Mouse (Mus musculus) frontal cortex, postnatal 10 days (tissue): Measurements from ENCODE around the gene Pip4k2c.
"Not testable (repeated sequence)": the region's sequence is repeated elsewhere in the genome, so short reads cannot be mapped to it uniquely, and the experiment has no call there.

Experiments
- DNase-seq, 2 experiments: peaks; one replicate each; pipeline ENCODE4 v3.0.0; 2022; ENCODE audit warnings: low spot score in 2 of 2, mixed read lengths in 1 of 2

The Pip4k2c gene

DNA sequence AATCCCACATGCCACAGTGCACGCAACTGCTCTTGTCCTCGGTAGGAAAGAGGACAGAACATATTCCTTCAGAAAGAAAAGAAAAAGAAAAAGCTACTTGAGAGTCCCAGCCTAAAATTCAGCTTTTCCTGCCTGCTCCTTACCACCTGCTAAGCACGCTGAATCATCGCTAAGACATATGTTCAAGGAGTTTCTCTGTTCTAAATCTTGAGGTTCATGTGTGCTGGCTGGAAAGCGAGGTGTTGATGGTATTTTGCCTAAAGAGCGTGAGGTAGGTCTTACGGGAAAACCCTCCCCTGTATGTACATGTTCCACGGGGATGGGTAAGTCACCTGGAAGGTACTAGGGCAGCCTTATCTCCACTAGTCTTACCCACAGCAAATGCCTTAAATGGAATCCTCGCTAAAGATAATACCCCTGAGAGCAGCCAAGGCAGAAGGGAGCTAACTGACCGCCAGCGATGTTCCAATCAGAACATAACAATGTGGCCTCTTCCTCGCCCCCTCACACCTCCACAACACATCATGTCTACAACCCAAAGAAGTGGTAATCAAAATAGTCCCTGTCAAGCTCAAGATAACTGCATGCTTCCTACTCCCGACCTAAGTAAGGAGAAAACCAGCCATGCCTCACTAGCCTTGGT lies 1.3 kb downstream of the Pip4k2c start:
- DNase-seq, result no peak

DNA sequence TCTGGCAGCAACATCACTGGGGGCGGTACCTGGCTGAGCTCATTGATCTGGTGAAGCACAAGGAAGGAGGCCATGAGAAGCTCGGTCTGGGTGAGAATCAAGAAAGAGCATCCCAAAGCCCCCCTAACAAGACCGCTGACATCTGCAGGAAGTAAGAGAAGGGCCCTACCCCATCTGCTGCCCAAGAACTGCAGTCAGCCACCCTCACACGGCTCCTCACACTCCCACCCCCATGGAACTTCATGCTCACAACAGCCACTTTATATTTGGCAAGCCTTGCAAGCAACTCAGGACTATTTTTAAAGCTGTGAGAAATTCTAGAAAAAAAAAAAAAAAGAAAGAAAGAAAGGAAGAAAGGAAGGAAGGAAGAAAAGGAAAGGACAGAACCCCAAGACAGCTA lies 2.5 kb downstream of the Pip4k2c start:
- DNase-seq, result no peak

DNA sequence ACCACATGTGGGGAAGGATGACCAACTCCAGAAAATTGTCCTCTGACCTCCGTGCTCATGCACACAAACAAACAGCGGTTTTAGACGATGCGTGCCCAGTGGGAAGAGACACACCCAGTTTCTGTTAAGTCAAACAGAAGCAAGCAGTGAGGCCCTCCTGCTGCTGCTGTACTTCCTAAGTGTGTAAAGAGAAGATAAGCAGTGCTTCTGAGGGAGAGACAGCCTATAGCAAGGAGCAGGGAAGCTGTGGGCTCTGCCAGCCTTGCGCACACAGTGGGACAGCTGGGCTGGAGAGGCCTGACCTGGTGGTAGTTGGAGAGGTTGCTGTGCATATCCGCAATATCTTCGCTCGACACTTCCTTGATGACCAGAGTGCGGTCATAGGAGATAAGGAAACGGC lies 6.0 kb downstream of the Pip4k2c start:
- no peak for DNase-seq

DNA sequence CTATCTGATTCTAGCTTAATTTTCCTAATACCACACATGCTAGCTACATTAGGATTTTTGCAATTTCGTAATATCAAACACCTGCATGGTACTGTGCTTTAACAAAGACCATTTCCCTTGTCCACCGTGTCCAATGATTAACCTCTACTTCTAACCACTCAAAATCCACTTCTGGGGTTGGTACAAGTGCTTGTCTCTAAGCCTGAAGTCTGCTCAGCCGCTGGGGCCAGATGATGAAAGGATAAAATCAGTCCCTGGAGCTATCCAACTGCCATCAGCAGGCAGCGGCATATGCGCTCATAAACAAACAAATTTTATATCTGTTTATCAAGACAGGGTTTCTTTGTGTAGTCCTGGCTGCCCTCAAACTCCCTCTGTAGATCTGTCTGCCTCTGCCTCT lies 6.8 kb downstream of the Pip4k2c start:
- DNase-seq, result no peak

GRCm38 (mm10) chr10:127203106-127203505 lies 8.3 kb downstream of the Pip4k2c start:
- DNase-seq, result no peak

DNA sequence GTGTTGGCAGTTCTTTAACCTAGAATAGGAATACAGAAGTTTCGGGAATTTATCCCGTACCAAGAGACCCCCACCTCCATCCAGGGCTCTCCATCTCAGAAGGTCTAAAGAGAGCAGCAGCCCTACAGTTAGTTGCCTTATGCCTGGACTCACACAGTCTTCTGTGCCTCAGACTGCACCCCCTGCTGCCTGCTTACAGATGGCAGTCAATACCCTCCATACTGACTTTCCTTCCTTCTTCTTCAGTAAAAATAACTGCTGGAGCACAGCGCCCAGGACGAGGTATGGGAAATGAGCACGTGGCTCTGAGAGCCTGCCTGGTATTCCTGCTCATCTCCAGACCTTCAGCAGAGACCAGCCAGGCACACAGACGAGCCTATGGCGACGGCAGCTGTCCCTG lies 11.1 kb downstream of the Pip4k2c start:
- DNase-seq, result no peak

DNA sequence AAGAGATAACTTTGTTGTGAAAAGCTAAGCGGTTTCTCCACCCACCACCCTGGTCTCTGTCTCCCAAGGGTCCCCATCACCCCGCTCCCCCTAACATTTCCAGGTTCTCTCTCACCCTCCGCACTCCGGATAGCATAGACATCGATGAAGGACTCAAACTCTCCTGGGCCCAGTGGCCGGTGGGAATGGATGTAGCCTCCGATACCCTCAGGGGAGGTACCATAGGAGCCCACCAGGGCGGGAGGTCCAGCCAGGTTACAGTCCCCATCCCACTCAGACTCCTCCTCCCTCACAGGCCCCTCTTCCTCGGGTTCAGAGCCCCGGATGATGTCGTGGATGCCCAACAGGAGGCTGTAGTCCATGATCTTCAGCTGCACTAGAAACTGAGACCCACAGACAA lies 11.9 kb downstream of the Pip4k2c start:
- DNase-seq, result no peak

DNA sequence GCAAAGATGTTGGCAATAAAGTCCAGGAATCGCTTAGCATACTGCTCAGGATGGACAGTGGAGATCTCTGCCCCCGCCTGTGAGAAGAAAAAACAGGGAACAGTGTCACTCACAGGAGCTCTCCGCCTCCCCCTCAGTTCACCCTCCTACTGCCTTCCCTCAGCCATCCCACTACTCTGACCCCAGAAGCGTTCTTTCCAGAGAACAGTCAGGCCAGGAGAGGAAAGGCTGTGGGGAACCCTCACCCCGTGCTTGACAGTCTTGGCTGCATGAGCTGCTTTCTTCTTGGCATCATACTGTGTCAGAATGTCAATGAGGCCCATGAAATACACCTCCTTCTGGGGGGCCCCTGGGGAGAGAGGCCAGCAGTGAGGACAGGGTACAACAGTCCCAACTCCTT lies 12.3 kb downstream of the Pip4k2c start:
- DNase-seq, result no peak

DNA sequence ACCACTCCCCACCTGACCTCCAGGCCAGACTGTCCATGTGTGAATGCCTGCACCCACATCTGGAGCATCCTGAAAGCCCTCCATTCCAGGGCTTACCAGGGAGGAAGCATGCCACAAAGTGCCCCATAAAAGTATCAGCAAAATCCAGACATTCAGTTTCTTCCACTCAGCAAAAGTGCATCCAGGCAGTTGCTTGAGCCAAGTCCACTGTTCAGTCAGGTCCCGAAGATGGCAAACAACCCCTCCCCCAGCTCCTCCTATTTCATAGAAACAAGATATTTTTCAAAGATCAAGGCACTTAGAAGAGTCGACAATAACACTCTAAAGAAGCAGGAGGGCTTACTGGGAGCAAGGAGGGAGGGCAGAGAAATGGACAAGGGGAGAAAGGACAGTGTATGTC lies 12.9 kb downstream of the Pip4k2c start:
- DNase-seq, result no peak

GRCm38 (mm10) chr10:127197505-127198110 lies 13.8 kb downstream of the Pip4k2c start:
- DNase-seq, result no peak

DNA sequence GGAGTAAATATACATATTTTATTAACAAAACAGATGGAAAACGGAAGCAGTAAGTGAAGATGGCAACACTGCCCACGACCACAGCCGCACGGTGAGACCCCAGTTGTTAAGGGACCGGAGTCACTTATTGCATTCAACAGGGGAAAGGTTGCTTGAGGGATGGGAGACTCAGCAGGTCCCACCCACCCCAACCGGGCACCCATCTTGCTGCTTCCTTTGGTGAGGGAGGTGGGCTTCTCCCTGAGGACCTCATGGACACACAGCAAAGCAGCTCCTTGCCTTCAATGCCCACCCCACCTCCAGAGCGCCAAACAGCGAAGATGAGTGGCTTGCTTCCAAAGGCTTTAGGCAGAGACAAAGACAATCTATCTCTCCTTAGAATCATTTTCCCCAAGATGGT lies 14.3 kb downstream of the Pip4k2c start:
- DNase-seq, result no peak

GRCm38 (mm10) chr10:127196392-127196791 lies 15.0 kb downstream of the Pip4k2c start:
- peak; percentile 60 to 67 for DNase-seq

GRCm38 (mm10) chr10:127195328-127196129 lies 15.9 kb downstream of the Pip4k2c start, which contains the start of gene Dtx3:
TSS of gene Dtx3 (minus strand) at chr10:127195728.
- no peak for DNase-seq

- no peak for DNase-seq
Measured at GRCm38 (mm10) chr10:127194428-127195327, 16.7 kb downstream of the Pip4k2c start.

GRCm38 (mm10) chr10:127193011-127193410 lies 18.4 kb downstream of the Pip4k2c start:
- no peak for DNase-seq

DNA sequence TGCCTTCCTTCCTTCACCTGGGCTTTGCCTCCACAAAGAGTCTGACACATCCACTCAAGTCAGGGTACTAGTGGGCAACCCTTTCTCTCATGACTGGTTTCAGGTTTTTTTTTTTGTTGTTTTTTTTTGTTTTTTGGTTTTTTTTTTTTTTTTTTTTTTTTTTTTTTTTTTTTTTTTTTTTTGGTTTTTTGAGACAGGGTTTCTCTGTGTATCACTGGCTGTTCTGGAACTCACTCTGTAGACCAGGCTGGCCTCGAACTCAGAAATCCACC lies 19.4 kb downstream of the Pip4k2c start:
- DNase-seq, result not testable (repeated sequence)

DNA sequence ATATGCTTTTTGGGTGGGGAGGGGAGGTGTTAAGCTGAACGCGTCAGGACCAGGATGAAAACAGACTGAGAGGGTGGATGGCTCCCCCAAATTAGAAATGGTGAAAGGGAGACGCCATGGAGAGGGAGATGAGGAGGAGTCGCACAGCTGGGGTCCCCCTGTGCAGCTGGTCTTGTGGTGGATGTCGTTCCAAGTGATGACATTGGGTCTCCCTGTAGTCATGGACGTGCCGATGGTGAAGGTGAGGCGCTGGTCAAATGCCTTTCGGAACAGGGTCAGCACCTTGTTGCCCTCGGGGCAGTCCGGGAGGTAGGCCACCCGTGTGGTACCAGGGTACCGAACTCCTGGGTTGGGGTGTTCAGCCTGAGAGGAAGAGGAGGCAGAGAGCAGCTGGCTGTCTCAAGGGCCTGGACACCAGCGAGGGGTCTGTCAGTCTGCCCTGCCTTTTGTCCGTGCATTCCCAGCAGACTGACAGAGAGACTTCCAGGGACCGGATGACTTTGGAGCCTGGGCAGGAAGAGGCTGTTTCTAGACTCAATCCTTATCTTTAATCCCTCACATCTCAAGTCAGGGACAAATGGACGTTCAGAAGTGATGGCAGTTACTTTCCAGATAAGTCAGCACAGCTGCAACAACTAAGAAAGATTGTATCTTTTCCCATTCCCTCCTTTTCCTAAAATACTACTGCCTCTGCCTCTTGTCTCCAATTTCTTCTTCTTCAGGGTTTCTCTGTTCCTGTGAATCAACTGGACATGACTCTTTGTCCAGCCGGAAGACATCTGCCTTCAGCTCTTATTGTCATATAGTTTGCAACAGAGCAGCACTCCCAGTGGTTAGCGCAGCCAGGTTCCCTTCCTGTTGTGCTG lies 20.0 kb downstream of the Pip4k2c start:
- no peak for DNase-seq

DNA sequence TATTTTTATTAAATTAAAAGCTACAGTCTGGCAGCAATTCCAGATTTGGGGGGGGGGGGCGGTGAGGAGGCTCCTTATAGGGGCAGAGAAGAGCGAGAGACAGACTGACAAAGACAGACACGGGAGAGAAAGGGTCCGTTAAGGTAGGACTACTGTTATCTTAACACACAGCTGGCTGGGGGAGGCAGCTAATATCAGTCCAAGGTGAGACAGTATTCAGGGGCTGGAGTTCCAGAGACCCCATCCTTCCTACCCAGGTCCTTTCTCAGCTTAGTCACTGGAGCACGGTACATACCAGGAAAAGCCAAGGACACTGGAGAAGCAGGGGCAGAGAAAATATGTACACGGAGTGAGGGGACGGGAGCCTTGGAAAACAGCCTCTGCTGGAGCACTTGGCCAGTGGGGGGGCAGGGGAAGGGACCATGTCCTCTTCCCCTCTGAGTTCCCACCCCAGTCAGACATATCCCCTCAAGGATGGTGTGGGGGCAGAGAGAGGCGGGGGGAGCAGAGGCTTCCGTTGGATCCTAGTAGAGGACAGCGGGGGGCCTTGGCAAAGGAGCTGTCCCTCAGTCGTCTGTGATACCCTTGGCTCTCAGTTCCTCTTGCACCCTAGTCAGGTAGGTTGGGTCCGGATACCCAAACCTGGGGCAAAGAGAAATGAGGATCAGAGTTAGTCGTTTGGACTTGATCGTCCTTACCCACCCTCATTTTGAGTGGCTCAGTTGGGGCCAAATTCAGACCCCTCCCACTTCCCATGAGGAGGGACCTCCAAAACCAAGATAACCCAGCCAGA lies 20.8 kb downstream of the Pip4k2c start:
- DNase-seq, result no peak

DNA sequence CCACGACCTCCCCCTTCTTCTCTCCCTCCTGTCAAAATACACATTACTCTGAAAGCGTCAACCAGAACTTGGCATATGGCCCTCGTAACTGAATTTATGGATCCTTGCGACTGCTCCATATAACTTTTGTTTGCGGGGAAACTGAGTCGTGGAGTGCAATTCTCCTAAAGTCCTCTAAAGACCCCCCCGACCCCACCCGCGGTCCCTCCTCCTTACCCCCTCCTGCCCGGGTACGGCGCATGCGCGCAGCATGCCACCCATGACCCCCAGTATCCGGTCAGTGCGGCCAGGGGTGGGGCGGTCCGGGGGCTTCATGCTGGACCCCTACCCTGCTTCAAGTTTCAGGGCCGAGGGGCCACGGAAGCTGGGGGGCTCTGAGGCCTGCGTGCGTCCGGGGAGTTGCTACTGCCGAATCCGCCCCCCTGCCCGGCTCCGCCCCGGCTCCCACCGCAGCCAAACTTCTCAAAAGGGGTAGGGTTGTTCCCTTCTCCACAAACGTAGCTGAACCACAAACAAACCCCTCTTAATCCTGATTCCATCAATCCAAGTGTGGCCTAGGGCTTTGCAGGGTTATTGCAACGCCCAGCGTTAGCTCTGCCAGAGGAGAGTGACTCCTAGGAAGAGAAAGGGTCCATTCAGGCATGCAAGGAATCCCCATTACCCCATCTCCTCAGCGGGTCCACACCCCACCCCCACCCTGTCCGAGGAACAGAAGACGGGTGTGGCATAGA lies 21.6 kb downstream of the Pip4k2c start, which contains the start of gene Arhgef25:
Gene Arhgef25 (minus strand): TSS at position 433 of the 731 bp plus-strand sequence.
- no peak for DNase-seq
